Mouse (Mus musculus) cerebellum, adult 9-11 months (tissue): ENCODE data around the gene Pigl.
"Not testable (repeated sequence)": the region's sequence is repeated elsewhere in the genome, so short reads cannot be mapped to it uniquely, and the experiment has no call there.

ENCODE experiments used
- DNase-seq: peaks from one replicate; pipeline ENCODE4 v3.0.0; 2022

The Pigl gene

DNA sequence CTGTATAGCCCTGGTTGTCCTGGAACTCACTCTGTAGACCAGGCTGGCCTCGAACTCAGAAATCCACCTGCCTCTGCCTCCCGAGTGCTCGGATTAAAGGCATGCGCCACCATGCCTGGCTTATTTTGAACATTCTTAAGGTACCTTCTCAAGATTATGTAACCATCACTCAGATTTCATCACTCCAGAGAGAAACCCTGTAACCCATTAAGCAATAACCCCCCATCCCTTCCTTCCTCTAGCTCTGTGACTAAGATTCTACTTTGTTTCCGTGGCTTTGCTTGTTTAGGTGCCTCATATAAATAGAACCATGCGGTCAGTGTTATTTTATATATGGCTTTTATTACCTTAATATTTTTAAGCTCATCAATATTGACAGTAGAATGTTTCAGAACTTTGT, 12.2 kb downstream of the Pigl start:
- no peak for DNase-seq

DNA sequence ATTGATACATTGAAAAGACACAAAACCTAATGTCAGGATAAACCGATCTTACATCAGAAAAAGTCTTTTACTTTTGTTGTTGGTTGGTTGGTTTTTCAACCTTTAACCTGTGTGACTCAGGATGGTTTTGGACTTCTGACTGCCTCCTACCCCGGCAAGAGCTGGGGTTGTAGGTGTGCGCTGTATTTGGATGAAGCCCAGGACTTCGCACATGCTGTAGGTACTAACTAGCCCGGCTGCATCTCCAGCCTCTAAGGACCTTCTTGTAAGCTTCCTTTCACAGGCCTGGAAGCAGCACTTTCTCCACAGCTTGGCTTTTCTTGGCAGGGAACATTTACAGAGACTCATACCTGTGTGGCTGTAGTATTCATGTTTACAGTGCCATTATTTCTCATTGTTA, 15.3 kb downstream of the Pigl start:
- DNase-seq, result no peak

DNA sequence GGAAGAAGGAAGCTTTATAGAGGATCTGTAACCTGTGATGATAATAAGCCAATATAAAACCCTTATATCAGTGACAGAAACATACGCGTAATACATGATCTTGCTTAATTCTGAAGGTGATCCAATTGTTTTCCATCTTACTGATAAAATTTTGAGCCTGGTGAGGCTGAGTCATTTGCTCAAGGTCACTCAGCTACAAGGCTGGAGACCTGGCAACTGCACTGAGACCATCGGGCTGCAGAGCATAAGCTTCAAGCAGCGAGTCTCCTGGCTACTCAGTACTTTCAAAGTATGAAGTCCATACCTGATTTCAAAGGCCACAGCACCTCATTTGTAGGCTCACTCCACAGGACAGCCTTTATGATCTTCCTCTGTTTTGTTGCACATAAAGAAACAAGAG, 17.9 kb downstream of the Pigl start:
- DNase-seq, result no peak

DNA sequence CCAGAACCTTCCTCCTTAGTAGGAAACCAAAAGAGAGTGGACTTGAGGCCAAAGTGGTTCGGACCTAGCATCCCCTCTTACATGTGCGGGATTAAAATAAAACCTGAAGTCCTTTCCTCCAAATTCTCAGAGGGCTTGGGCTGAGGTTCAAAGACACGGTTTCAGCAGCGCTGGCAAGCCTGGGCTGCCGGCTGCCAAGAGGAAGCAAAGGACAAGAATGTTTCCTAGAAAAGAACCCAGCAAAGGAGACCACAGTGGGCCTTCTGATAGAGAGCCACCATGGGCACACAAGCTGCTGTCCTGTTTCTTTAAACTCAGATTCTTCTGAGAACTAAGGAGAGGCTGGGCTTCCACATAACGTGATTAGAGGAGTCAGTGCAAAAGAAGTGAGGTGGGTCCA, 20.7 kb downstream of the Pigl start:
- no peak for DNase-seq

DNA sequence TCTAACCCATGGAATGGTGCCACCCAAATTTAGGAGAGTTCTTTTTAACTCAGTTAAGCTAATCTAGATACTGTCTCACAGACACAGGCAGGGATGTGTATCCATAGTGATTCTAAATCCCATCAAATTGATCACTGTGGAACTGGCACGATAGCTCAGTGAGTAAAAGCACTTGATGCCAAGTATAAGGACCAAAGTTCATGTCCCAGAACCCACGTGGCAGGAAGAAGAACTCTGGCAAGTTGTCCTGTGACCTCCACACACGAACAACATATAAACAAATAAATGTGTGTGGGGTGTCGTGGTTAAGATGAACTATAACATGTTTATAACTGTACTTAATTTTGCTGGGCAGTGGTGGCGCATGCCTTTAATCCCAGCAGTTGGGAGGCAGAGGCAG, 21.3 kb downstream of the Pigl start:
- DNase-seq, result no peak

DNA sequence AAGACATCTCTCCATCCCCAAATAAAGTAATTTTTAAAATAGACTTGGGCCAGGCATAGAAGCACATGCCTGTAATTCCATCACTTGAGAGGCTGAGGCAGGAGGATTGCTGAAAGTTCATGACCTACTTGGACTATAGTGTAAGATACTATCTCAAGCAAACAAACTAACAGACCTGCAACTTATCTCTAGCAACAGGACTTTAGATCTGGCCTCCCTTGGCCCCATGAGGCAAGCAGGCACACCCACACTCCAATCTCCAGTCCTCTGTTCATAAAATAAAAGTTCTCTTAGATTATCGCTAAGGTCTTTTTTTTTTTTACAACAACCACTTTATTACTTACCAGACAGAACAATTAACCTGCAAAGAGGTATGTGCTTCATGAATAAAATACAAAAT, 28.7 kb downstream of the Pigl start:
- DNase-seq, result no peak

DNA sequence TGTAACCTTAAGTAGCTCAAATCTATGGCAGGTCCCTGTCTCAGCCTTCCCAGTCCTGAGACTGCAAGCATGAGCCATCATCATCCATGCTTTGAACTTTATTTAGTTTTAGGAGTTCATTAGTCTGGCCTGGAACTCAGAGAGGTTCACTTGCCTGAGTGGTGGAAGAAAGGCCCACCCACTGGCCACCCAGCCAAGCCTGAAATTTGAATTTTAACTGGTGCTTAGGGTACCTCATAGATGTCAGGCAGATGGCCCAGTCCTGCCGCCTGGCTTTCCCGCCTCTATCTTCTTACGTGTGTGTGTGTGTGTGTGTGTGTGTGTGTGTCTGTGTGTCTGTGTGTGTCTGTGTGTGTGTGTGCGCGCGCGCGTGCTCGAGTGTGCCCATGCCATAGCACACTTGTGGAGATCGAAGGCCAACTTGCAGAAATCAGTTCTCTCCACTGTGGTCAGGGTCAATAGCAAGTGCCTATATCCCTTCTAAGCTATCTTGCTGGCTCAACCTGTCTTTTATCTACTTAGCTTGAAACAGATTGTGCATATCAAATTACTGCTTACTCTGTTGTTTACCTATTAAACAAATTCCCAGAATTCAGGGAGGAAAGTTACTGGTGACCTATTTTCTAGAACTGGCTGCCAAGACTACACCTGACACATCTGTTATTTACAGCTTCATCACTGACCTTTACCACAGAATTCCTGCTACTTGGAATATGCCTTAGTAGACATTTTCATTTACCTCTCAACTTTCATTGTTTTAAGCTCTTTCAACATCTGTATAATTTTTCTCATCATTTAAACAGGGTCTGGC, 29.5 kb downstream of the Pigl start:
- DNase-seq, result no peak

DNA sequence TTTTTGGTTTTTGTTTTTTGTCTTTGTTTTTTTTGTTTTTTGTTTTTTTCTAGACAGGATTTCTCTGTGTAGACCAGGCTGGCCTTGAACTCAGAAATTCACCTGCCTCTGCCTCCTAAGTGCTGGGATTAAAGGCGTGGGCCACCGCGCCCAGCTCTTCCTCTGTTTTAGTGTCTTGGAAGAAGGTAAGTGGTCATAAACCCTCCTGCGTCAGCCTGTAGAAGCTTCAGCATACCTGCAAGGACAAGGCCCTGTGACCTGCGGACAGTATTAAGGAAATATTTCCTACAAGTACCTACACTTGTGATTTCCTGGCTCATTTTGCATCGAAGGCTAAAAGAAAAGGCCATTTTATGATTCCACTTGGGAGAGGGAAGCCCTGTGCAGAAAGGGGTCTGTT, 35.4 kb downstream of the Pigl start:
- DNase-seq, result no peak

DNA sequence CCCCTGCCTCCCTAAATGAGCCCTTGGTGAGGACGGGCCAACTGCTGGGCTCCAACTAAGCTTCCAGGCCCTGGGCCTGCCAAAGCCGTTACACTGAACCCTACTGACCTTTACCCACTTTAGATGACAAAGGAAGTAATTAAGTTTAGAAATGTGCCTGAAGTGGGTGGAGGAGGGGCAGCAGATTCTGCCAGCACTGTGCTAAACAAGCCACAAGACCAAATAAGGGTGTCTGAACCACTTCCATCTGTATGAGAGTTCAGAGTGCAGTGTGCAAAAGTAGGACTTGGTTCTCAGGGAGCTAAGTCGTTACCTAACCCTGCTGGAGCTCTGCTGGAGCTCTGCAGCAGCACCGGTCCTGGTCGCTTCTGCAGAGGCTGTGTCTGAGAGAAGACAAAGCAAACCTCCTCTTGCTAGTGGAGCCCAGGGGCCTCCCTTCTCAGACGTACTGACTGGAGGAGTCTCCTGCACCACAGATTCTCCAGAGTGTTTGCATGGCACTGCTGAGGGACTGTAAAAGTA, 36.6 kb downstream of the Pigl start:
- DNase-seq, result no peak

DNA sequence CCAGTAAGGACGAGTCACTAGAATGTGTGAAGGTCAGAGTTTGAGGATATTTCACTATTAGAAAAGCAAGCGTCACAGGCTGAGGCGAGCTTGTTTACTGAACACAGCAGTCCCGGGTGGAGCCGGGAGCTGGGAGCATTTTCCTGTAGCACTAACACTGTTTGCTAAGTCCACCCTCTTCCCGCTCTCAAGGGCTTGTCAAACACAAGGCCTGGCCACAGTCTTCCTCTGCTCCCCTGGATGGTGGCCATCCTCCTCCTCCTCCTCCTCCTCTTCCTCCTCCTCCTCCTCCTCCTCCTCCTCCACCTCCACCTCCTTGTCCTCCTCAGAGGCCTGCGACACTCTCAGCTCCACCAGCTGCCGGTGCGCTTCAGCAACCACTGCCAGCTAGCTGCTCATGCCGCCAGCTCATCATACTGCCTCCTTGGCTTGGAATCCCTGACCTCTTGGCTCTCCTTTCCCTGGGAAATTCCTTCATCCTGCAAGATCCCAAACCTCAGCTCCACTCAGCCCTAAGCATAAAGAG, 37.1 kb downstream of the Pigl start:
- DNase-seq, result no peak

DNA sequence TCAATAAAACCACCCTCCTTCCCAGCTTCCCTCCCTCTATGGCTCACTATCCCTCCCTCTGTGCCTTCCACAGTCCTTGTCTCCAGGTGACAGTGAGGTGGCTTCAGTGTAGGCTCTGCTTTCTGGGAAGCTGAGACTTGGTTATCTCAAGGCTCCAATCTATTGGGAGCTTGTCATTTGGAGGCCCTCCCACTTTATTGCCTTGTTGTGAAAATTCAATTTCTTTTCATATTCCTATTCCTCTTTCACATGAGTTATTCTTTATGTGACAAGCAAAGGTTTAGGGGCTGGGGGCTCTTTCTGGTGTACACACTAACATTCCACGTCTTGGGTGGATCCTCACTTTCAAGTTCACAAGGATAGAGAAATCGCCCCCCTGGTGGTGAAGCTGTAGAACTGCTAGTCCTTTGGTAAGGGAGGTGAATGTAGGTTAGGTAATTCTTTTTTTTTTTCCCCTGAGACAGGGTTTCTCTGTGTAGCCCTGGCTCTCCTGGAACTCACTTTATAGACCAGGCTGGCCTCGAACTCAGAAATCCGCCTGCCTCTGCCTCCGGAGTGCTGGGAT, 38.0 kb downstream of the Pigl start:
- no peak for DNase-seq

DNA sequence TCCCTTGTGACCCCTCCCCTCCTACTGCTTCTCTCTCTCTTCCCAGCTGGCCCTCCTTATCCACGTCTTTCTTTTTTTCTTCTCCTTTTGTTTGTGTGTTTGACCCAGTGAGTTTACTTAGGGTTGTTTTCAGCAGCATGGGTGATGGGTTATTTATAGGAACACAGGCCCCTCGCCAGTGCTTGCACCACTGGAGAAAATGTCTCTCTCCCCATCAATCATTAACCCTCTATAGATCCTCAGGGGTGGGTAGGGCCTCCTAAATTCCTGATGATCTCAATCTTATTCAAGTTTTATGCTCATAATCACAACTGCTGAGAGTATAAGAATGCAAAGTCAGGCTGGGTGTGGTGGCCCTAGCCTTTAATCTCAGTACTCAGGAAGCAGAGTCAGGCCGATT, 38.9 kb downstream of the Pigl start:
- no peak for DNase-seq

DNA sequence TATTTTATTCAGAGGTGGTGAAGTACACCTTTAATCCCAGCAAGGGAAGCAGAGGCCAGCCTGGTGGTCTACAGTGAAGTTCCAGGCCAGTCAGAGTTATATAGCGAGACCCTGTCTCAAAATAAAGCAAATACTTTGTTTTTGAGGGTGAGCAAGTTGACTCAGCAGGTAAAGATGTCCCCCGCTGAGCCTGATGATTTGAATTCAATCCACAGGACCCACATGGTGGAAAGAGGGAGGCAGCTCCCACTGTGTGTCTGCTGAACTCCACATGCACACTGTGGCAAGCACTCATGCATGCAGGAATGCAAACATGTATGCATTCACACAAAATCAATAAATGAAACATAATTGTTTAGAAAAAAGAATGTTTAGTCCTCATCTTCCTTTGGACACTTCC, 40.5 kb downstream of the Pigl start:
- DNase-seq, result no peak

DNA sequence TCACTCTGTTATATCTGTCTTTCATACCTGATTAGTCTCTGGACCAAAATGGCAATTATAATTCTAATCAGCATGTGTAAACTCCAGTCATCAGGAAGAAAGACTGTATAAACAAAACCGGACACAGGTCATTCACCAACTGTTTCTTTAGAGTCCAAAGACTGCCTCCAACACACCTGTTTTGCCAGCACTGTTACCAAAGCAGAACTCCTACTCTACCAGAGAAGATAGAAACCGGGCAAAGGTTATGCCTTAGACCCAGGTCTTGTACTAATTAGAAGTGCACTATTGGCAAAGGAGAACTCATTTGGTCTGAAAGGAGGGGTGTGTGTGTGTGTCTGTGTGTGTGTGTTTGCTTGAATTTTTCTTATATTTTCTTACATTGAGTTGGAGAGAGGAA, 42.3 kb downstream of the Pigl start:
- no peak for DNase-seq

DNA sequence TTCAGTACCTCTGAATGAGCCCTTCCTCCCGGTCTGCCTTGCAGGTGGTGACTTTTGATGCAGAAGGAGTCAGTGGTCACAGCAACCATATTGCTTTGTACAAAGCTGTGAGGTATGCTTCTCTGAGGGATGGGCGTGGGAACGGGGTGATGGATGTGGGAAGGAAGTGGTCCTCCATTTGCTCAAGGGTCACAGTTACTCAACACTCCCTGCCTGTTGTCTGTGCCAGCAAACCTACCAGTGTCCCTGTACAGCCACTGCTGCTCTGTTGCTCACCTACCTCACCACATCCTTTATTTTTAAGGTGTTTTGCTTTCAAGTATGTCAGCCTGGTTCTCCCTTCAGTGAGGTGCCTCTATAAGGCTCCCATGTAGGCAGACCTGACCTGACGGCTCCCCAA, 49.4 kb downstream of the Pigl start:
- DNase-seq, result no peak

DNA sequence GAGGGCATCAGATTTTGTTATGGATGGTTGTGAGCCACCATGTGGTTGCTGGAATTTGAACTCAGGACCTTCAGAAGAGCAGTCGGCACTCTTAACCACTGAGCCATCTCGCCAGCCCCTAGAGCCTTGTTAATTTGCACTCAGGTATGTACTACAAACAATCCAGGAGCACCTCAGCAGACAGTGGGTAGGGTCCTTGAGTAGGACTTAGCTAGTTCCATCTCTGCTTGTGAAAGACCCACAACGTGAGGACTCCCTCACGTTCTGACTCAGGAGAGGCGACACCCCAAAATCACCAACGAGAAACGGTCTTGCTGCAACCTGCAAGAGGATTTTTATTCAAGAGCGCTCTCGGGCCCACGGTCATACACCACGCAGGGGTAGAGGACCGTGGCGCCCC, 50.1 kb downstream of the Pigl start:
- not testable (repeated sequence) for DNase-seq

DNA sequence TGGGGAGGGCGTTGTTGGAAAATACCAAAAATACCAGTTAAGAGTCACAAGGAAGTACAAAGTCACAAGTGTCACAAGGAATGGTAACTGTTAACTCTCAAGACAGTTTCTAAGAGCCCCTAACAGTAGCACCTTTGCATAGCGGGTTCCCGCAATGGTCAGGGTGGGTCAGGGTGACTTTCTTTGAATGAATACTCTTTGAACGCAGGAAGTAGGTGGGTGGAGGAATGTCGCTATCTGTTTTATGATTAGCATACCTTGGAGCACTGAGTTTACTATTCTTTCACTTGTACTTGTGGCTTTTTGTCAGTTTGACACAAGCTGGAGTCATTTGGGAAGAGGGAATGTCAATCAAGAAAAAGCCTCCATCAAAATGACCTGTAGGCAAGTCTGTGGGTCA, 50.6 kb downstream of the Pigl start:
- DNase-seq, result not testable (repeated sequence)

DNA sequence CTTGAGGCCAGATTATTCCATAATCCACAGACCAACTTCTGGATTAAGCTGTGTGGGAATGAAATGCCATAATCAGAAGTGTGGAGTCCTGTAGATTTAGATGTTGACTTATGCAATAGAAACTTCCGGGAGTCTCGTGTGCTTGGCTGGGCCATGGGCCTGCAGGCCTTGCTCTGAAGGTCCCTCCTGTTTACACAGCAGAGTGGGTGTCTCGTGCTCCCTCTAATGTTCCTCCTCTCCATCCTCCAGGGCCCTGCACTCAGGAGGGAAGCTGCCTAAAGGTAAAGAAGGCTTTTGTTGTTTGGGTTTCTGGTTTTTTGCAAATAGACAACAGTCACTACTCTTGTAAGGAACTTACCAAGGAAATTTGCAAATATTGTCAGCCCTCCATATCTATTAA, 51.3 kb downstream of the Pigl start:
- DNase-seq, result no peak

DNA sequence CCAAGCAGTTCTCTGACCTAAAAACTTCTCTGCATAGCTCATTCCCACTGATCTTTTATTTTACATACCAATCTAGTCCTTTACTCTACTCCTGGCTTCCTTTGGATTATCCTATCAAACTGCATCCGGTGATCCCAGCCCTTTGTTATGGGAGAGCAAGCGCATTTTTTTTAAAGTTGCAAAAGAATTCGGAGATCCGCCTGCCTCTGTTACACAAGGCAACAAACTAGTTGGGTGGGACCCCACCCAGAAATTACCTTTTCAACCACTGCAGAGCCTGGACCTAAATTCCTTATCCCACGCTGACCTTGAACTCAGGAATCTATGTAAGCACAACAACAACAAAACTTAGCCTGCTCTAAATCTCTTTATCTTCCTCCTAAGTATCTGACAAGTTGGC, 52.7 kb downstream of the Pigl start:
- DNase-seq, result no peak

DNA sequence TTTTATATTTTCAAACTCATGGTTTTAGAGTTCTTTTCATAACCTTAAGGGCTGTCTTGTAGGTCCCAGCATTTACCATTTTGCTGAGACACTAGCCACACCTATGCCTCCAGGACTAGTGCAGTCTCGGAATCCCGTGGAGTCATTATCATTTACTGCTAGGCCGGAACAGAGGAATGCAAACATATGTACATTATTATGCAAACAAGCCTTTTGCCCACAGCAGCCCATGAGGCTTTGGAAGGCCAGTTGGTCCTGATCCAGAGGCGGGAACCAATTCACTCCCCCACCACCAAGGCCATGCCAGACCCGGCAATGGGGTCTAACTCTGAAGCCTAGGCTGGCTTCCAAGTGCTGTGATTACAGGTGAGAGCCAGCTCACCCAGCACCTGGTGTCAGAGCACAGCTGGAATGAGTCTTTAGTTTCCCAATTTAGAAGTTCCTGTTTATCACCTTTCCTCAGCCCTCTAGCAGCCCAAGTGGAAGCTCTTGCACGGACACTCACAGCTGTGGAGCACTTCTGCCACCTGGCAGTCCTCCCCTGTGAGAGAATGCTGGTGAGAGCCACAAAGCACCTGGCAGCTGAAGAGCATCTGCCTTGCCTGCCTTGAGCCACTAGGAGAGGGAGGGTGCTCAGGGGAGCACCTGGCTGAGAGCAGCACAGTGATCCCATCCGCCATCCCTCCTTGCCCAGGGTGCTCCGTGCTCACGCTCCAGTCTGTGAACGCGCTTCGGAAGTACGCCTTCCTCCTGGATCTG, 53.4 kb downstream of the Pigl start:
- no peak for DNase-seq

DNA sequence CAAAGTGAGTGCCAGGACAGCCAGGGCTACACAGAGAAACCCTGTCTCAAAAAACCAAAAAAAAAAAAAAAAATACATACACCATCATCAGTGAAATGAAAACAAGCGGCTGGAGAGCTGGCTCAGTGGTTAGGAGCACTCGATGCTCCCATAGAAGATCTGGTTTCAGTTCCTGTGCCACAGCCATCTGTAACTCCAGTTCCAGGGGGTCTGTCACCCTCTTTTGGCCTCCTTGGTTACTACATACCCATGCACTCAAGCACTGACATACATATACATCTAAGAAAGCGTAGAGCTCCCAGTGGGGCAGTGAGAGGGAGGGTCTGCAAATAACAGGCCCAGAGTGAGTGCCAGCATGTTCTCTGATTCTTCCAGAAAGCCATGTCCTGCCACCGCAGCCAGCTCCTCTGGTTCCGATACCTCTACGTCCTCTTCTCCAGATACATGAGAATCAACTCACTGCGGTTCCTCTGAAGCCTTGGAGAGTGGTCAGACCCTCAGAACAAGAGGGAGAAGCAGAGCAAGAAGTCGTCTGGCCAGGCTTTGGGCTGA, 54.3 kb downstream of the Pigl start:
- no peak for DNase-seq

DNA sequence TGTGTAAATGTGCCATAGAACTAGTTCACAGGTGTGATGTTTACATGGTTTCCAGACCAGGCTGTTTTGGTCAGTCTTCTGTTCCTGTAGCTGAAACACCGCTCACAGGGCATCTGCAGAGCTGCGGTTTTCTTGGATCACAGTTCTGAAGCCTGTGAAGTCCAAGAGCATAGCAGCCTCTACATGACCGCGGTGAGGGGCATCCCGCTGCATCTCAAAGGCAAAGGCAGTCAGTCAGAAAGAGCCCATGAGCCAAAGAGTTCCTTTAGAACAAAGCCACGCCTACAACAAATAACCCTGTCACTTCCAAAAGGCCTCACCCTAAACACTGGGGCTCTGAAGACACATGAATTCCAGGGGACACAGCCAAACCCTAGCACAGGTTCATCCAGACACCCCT, 55.1 kb downstream of the Pigl start:
- no peak for DNase-seq

DNA sequence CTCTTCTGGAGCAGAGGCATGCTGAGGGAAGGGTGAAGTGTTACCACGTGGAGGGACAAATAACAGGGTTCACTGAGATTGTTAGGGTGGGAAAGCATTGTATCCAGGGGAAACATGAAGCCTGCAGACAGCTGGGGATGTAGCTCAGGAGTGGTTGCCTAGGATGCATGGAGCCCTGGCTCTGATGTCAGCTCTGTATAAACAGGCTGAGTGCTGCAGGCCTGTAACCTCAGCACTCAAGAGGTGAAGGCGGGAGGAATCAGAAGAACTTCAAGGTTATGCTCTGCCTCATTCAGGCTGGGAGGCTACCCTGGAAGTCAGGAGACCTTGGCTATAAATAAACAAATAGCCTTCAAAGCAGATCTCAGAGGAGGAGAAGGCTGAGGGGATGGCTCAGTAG, 60.7 kb downstream of the Pigl start:
- no peak for DNase-seq

DNA sequence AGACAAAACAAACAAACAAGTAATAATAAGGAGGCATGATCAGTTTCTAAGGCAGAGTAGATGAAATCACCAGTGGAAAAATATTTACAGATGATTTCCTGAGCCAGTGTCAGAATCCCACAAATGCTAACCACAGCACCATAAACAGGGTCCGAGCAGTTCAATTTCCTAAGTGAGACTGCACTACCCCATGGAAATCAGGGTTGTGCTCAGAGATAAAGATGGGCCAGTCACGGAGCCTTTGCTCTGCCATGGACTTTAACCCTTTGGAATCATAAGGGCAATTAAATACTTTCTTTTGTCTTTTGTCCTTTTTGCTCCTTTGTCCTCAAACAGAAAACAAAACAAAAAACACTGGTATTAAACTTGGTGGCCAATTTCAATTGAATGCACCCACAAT, 64.0 kb downstream of the Pigl start:
- no peak for DNase-seq
